Mouse (Mus musculus) embryonic facial prominence, embryonic 10.5 days (tissue): ENCODE data around the gene Atp11a. TPM values are rescaled to one million over a fixed set of nuclear protein-coding genes. Genes with fewer than 3 reads are reported as not detected.

Source experiments
- DNase-seq: peaks from one replicate; pipeline ENCODE4 v3.0.0-alpha.2; 2017; ENCODE audit warnings: low spot score
- H3K27ac ChIP-seq: fragments of 300-500 bp; sonication (generic); replicated peaks from 2 replicates; pipeline ENCODE4 v1.5.1; 2016; ENCODE audit warnings: mild to moderate bottlenecking
- H3K27me3 ChIP-seq: fragments of 300-500 bp; sonication (generic); replicated peaks from 2 replicates; pipeline ENCODE4 v1.6.1; 2016; ENCODE audit warnings: low read depth, mild to moderate bottlenecking; ENCODE audit not compliant: poor library complexity, severe bottlenecking
- H3K36me3 ChIP-seq: fragments of 300-500 bp; sonication (generic); replicated peaks from 2 replicates; pipeline ENCODE4 v1.6.1; 2016; ENCODE audit warnings: mild to moderate bottlenecking, moderate library complexity
- H3K4me1 ChIP-seq: fragments of 300-500 bp; sonication (generic); 2 replicates; pipeline ENCODE4 v1.6.1; 2016
- H3K4me3 ChIP-seq: fragments of 300-500 bp; sonication (generic); 2 replicates; pipeline ENCODE4 v1.5.1; 2016; ENCODE audit warnings: mild to moderate bottlenecking, moderate library complexity
- H3K9me3 ChIP-seq: fragments of 300-500 bp; sonication (generic); 2 replicates; pipeline ENCODE4 v1.6.1; 2016; ENCODE audit warnings: mild to moderate bottlenecking
- WGBS: fragments of 180-500 bp; shearing (Covaris S2); methylation state at CpG from one replicate; pipeline ENCODE4 v1.1.7; 2016; 5-methylcytosine and 5-hydroxymethylcytosine counted together
- polyA plus RNA-seq: library from polyadenylated mRNA; unstranded; fragments of >200 nt; fragmentation: Nextera tagmentation; extraction: Ambion mirVana; gene quantifications from 2 replicates; pipeline ENCODE4 v1.2.1, GENCODE M21; 2016

Atp11a gene
- polyA plus RNA-seq, 1 experiment from 2014 or later = 9.8 TPM

DNA sequence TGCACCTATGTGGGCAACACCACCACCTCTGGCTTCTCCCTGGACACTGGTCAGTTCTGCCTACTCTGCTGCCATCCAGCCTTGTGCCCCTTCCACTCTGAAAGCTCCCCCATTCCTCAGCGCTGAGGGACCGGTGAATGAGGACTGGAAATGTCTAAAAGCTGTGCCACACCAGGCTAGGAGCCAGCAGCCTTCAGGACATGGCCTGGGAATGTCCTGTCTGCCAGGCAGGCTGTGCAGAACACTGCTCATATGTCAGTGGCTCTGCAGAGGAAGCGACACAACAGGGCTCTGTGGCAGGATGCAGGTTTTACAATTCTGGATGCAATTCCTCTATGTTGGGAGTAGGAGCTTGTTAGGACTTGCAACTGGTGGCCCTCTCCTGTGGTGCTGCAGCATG, 106.2 kb downstream of the Atp11a start:
- no peaks in the 10 kb centered on the region for H3K9me3 ChIP-seq
- H3K4me3 ChIP-seq = no peak overlapping the region
- H3K4me1 ChIP-seq = peaks cover 7% of the 10 kb centered on the region; the same call in 1 of the 2 replicates
- no peak overlapping the region for H3K27ac ChIP-seq
- no peaks in the 10 kb centered on the region for H3K27me3 ChIP-seq
- no peak for DNase-seq
- 78% methylated on average over 3 of the region's 3 CpGs for WGBS
- H3K36me3 ChIP-seq = peaks cover 65% of the 10 kb centered on the region

DNA sequence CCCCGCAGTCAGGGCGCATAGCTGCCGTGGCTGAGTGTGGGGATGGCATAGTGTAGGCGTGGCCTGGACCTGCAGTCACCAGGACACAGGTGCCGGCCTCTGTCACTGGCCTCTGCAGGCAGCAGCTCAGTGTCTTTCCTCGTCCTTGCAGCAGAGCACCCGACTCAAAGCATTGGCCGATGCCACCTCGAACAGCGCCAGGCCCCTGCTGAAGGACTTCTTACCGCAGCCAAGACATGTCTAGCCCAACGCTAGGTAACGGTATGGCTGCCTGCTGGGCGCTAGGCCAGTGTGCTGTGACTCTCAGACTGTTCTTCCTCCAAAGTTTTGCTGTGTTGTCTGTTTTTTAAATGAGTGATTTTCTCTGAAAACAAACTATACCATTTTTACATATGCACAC, 106.8 kb downstream of the Atp11a start:
- no peak for DNase-seq
- WGBS = 85% methylated on average over 14 of the region's 14 CpGs
- H3K4me1 ChIP-seq = peaks cover 4% of the 10 kb centered on the region; the same call in 1 of the 2 replicates

DNA sequence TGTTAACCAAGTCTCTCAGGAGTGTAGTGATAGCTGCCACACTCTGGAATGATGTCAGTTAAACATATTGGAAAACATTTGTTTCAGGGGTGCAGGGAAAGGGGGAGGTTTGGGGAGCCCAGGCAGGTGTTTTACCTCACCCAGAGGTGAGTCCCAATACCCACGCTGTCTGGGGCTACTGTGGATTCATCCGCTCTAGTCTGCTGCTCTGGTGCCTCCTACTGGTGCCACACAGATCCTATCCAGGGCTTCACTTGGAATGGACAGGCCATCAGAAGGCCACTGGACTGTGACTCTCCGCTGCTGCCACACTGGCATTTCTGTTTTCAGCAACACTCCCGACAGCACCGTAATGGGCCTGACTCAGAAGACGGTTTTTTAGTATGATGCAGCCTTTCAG, 109.0 kb downstream of the Atp11a start:
- Histone ChIP-seq H3K27ac (no peak overlapping the region), H3K36me3 (peaks cover 42% of the 10 kb centered on the region), H3K4me1 (peaks cover 2% of the 10 kb centered on the region), H3K9me3 (no peaks in the 10 kb centered on the region), H3K27me3 (peaks cover 4% of the 10 kb centered on the region), H3K4me3 (no peak overlapping the region)
- WGBS = 69% methylated on average over 6 of the region's 6 CpGs
- DNase-seq = no peak

More for the DNA sequence above, 106.8 kb downstream of the Atp11a start:
- Histone ChIP-seq H3K36me3 (peaks cover 60% of the 10 kb centered on the region), H3K9me3 (no peaks in the 10 kb centered on the region), H3K27me3 (no peaks in the 10 kb centered on the region), H3K27ac (no peak overlapping the region), H3K4me3 (no peak overlapping the region)

DNA sequence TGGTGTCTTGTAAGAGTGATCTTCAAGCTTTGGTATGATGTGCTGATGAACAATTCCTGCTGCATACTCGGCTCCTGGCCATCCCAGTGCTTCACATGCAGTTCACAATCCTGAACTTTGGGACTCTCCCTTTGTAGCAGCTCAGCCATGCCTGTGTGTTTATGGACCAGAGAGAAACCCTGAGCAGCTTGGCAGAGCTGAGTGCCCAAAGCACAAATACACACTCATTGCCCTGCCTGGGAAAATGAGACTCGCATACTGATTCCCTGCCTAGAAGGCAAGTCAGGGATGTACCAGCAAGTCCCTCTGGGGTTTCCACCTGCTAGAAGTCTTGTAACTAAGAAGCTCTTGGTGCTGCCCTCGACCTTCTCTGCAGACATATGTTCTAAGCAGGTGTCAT, 112.8 kb downstream of the Atp11a start:
- Histone ChIP-seq H3K27me3 (peaks cover 43% of the 10 kb centered on the region), H3K9me3 (no peaks in the 10 kb centered on the region), H3K27ac (no peak overlapping the region), H3K4me3 (no peak overlapping the region), H3K36me3 (peaks cover 8% of the 10 kb centered on the region), H3K4me1 (peaks cover 36% of the 10 kb centered on the region)
- 76% methylated on average over 3 of the region's 3 CpGs for WGBS
- no peak for DNase-seq

DNA sequence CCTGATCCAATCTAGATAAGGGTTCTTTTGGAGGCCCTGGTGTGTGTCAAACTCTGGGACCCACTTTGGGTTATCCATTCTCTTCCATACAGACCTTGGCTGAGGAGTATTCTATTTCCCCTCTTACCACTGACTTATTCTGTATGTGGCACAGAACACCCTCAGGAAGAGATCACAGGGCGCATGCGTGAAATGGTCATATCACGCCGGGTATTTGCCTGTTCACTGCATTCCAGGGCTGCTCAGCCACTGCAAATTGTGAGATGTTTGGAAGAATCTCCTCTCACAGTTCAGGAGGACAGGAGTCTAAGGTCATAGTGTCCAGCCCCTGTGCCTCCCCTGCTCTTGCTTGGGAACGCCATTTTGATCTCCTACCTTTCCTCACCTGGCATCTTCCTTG, 113.8 kb downstream of the Atp11a start:
- peaks cover 53% of the 10 kb centered on the region for H3K27me3 ChIP-seq
- peaks cover 45% of the 10 kb centered on the region for H3K4me1 ChIP-seq
- no peak overlapping the region for H3K4me3 ChIP-seq
- 84% methylated on average over 5 of the region's 5 CpGs for WGBS
- H3K36me3 ChIP-seq = no peaks in the 10 kb centered on the region; the same call in 1 of the 2 replicates
- H3K9me3 ChIP-seq = no peaks in the 10 kb centered on the region
- H3K27ac ChIP-seq = peak overlapping the region; percentile 45
- no peak for DNase-seq

DNA sequence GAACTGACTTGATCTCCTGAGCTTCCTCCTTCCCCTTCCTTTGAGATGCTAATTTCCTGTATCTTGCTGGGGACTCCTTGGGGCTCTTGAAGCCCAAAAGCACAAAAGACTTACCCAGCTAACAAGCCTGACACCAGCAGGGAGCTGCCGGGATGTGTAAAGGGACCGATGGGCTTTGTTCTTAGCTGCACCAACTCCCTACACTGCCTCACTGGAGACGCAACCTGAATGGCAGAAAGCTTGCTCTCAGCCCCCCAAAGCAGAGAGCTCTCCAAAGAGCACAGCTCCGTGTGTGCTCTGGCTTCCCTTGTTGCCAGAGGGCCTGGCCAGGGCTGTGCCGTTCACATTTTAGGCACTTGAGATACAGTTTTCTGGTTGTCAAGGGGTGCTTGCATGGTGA, 114.6 kb downstream of the Atp11a start:
- no peaks in the 10 kb centered on the region for H3K9me3 ChIP-seq
- peaks cover 52% of the 10 kb centered on the region for H3K4me1 ChIP-seq
- H3K27ac ChIP-seq = peak overlapping the region; percentile 45; the same call in 1 of the 2 replicates
- no peak overlapping the region for H3K4me3 ChIP-seq
- no peaks in the 10 kb centered on the region for H3K36me3 ChIP-seq
- H3K27me3 ChIP-seq = peaks cover 53% of the 10 kb centered on the region
- DNase-seq = peak; percentile 43
- WGBS = 4% methylated on average over 5 of the region's 5 CpGs

DNA sequence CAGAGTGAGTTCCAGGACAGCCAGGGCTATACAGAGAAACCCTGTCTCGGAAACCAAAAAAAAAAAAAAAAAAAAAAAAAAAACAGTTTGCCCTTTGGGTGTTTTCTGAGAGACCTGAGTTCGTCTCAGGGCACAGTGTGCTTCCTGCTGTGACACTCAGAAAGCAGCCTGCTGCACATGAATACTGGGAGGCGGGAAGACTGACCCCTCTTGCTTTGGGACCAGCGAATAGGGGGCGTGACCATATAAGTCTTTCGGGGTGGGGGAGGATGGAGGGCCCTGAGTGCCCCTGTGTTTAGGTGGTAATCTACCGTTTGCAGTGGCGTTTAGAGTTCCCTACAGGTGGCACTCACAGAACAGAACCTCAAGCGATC, 116.2 kb downstream of the Atp11a start:
- Histone ChIP-seq H3K27ac (peak overlapping the region; percentile 85), H3K36me3 (no peaks in the 10 kb centered on the region), H3K4me3 (peak overlapping the region; percentile 68), H3K4me1 (peaks cover 60% of the 10 kb centered on the region), H3K27me3 (peaks cover 53% of the 10 kb centered on the region), H3K9me3 (no peaks in the 10 kb centered on the region)
- 5% methylated on average over 9 of the region's 9 CpGs for WGBS
- no peak for DNase-seq

DNA sequence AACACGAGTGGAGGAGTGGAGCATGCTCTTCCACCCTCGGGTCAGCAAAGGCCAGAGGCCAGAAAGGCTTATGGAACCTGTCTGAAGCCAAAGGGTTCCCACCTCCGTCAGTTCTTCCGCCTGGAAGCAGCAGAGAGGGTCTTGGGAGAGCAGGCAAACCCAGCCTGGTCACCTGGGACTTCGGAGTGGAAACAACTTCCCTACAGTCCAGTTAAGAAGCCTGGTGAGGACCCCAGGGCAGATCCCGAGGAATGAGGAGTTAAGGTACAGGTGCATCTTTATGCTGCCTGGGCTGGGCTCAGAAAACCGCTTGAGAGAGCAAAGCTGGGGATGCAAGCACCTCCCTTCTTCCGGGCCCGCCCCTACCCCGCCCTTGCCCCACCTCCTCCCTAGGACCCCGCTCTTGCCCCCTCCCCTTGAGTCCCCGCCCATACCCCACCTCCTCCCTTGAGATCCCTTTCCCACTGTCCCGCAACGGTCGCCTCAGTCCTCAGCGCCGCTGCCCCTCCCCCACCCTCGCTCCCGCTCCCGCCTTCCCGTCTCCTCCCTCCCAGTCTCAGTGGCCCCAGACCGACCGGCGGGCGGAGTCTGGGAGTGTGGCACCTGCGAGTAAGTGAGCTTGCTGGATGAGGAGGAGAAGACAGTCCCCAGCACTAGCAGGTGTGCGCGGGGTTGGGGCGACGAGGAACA, 116.7 kb downstream of the Atp11a start, which contains the start of gene Mcf2l:
Mcf2l (plus strand) TSS at position 450 of the 690 bp plus-strand sequence.
- peaks cover 53% of the 10 kb centered on the region for H3K27me3 ChIP-seq
- peaks cover 62% of the 10 kb centered on the region for H3K4me1 ChIP-seq
- no peaks in the 10 kb centered on the region for H3K36me3 ChIP-seq
- no peaks in the 10 kb centered on the region for H3K9me3 ChIP-seq
- peak within 1 kb of the TSS; percentile 68 for H3K4me3 ChIP-seq
- 1% methylated on average over 30 of the region's 30 CpGs for WGBS
- H3K27ac ChIP-seq = peak within 1 kb of the TSS; percentile 85
- peak; percentile 90 for DNase-seq

DNA sequence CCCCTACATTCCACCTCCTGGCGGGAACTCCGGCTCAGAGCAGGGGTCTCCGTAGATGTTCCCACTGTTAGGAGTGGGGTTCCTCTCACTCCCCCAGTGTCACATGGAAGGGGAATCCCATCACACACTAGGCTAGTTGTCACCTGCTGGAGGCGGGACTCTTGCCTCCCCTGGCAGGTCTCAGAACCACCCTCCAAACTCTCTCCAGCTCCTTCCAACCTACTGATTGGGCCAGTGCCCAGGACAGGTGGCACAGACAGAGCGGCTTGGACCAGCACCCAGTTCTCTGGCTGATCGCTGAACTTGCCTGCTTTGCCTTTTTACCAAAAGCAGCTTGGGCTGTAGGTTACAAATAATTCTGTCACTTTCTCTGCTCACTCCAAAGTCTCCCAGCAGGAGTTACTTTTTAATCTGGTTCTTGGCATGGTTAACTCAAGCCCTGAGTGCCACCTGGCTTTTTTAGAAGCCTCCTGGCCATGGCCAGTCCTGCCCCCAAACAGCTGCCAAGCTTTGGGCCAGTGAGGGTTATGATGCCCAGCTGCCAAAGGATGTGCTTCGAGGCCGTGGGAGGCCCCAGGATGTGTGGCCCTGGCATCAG, 117.5 kb downstream of the Atp11a start:
- Histone ChIP-seq H3K27ac (peak overlapping the region; percentile 85), H3K9me3 (no peaks in the 10 kb centered on the region), H3K4me3 (peak overlapping the region; percentile 68), H3K4me1 (peaks cover 62% of the 10 kb centered on the region), H3K27me3 (peaks cover 53% of the 10 kb centered on the region), H3K36me3 (no peaks in the 10 kb centered on the region)
- DNase-seq = no peak
- 27% methylated on average over 8 of the region's 8 CpGs for WGBS

DNA sequence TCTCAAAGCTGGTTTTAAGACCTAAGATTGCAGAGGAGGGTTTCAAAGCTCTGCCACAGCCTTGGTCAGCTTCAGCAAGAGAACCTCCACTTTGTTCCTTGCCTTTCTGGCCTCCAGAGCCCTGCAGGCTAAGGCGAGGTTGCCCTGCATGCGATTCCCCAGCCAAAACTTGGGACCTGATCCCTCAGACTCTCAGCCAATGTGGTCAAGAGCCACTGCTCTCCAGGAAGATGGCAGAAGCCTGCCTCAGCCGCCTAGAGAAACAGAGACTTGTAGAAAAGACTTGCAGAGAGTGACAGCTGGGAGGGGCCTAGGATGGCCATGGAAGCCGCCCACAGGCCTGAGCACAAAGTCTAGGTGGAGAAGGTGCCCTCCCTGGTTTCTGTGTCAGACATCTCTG, 118.2 kb downstream of the Atp11a start:
- DNase-seq = no peak
- H3K4me3 ChIP-seq = peak overlapping the region; percentile 68
- 71% methylated on average over 4 of the region's 4 CpGs for WGBS
- peaks cover 62% of the 10 kb centered on the region for H3K4me1 ChIP-seq
- peaks cover 53% of the 10 kb centered on the region for H3K27me3 ChIP-seq
- 0 out of 2 replicates have a peak overlapping the region, but pooled peaks have one; percentile 85 for H3K27ac ChIP-seq
- H3K36me3 ChIP-seq = 0 out of 2 replicates have a peak, but pooled peaks cover 3% of the 10 kb centered on the region
- no peaks in the 10 kb centered on the region for H3K9me3 ChIP-seq

DNA sequence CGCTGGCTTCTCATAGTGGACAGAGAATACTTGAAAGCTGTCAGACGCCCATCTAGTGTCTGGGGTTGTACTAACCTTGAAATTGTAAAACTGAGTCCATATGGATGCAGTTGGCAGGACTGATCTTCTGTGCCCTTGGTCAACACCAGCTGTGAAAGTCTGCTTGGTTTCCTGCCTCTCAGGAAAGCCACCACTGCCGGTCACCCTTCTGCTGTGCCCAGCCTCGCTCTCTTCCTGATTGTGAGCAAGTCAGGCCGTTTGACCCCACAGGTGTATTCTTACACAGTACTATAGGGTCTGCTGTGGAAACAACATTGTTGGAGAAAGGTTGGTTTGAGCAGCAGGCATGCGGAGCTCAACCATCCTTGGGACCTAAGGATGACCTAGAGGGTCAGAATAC, 120.3 kb downstream of the Atp11a start:
- WGBS = 79% methylated on average over 6 of the region's 6 CpGs
- Histone ChIP-seq H3K9me3 (no peaks in the 10 kb centered on the region), H3K27me3 (peaks cover 35% of the 10 kb centered on the region), H3K27ac (no peak overlapping the region), H3K36me3 (peaks cover 12% of the 10 kb centered on the region; the same call in 1 of the 2 replicates), H3K4me3 (no peak overlapping the region), H3K4me1 (peaks cover 48% of the 10 kb centered on the region)
- no peak for DNase-seq

DNA sequence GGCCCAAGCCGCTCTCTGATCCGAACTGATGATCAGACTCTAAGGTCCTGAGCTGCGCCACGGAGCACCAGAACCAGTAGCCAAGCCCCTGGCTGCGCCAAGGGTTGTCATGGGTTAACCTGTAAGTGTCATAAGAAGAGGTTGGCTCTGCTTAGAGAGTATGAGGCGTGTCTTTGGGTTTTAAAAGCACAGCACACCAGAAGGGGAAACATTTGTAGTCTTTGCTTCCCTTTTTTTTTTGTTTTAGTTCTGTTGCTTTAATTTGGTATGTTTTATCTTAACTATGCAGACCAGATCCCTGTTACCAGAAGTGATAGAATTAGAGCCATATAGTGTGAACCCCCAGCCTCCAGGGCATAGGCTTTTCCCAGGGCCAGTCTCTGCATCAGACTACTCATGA, 123.3 kb downstream of the Atp11a start:
- Histone ChIP-seq H3K9me3 (no peaks in the 10 kb centered on the region), H3K27me3 (peaks cover 5% of the 10 kb centered on the region), H3K27ac (no peak overlapping the region), H3K4me1 (peaks cover 24% of the 10 kb centered on the region), H3K36me3 (peaks cover 24% of the 10 kb centered on the region), H3K4me3 (no peak overlapping the region)
- no peak for DNase-seq
- WGBS = 92% methylated on average over 6 of the region's 6 CpGs
